Mouse (Mus musculus) olfactory bulb, adult 2 months (tissue): ENCODE measurements around the gene Mgme1.

Experiments used
- CTCF ChIP-seq: fragments of 200-500 bp; IDR thresholded peaks from 2 replicates; pipeline ENCODE4 v1.5.1; 2012; ENCODE audit warnings: low read depth, mild to moderate bottlenecking, low read length, moderate library complexity; ENCODE audit not compliant: insufficient read depth
- POLR2A ChIP-seq: fragments of 200-500 bp; IDR thresholded peaks from 2 replicates; pipeline ENCODE4 v1.6.1; 2012; ENCODE audit warnings: mild to moderate bottlenecking, low read depth, low read length, moderate library complexity; ENCODE audit not compliant: insufficient read depth

GRCm38 (mm10) chr2:144265916-144266683 lies 4.4 kb upstream of the Mgme1 start:
- no peak for TF ChIP-seq POLR2A
- no peak for TF ChIP-seq CTCF
